ENCODE assay signal across 15 mouse cellular contexts in genomic region chr16:5168829-5169228, GRCm38 (mm10). TPM values are rescaled to one million over a fixed set of nuclear protein-coding genes. Genes with fewer than 3 reads are reported as not detected.
DNase-seq lines count a peak whose midpoint lies in the region; ATAC-seq and TF ChIP-seq lines count a peak whose summit lies in the region.
"Had no signal": no experiment of that assay in that cellular context is flagged by ENCODE, and none has a peak within 500 bp of the region (broad histone marks: within the 10 kb centered on the region; RNA-seq: fewer than 3 reads in every experiment).

No protein-coding gene starts in this region.

- intact Hi-C loops in heart, postnatal 25 days (cut with DNase I), result no loop called here

- H3K9me3 ChIP-seq in heart, postnatal 0 days (replicated peaks; ENCODE audit: control insufficient read depth, low read length), result no peaks in the 10 kb centered on the region
- H3K9me3 ChIP-seq: embryonic facial prominence, embryonic 12.5 days; limb, embryonic 15.5 days had no signal

- peak overlapping the region; percentile 56 for H3K27ac ChIP-seq in heart, postnatal 0 days (ENCODE audit: low read depth)
- H3K27ac ChIP-seq: embryonic facial prominence, embryonic 12.5 days; limb, embryonic 15.5 days had no signal

- H3K36me3 ChIP-seq in heart, postnatal 0 days (replicated peaks; ENCODE audit: control insufficient read depth, insufficient read depth, low read length), result no peaks in the 10 kb centered on the region
- H3K36me3 ChIP-seq: embryonic facial prominence, embryonic 12.5 days; limb, embryonic 15.5 days had no signal

- no peak overlapping the region for H3K9ac ChIP-seq in heart, postnatal 0 days (replicated peaks; ENCODE audit: low read depth, low read length)
- H3K9ac ChIP-seq: embryonic facial prominence, embryonic 12.5 days; limb, embryonic 15.5 days had no signal

- peaks cover 28% of the 10 kb centered on the region for H3K4me1 ChIP-seq in heart, postnatal 0 days (ENCODE audit: control insufficient read depth, insufficient read depth)
- H3K4me1 ChIP-seq: embryonic facial prominence, embryonic 12.5 days; limb, embryonic 15.5 days had no signal

- 36% methylated on average over 5 of the region's 5 CpGs for WGBS in heart, postnatal 0 days

- DNase-seq in cerebellum, adult 9-11 months, result no peak
- DNase-seq in heart, adult 8-10 months (ENCODE audit: low spot score), result peak; percentile 47
- no peak for DNase-seq in heart, postnatal 25 days (ENCODE audit: low spot score)
- peak; percentile 36 to 42 for DNase-seq in adrenal gland, postnatal 36 days
- DNase-seq in heart, postnatal 0 days (ENCODE audit: low spot score), result peak; percentile 64
- no peak for DNase-seq in spleen, postnatal 14 days (ENCODE audit: low spot score in 2 of 2)
- DNase-seq in natural killer cell, adult 2 months (ENCODE audit: low spot score in 2 of 2), result no peak
- DNase-seq: lung, adult 18-20 months had no signal

- H3K4me3 ChIP-seq in heart, postnatal 0 days (ENCODE audit: low read depth, low read length), result no peak overlapping the region
- H3K4me3 ChIP-seq: embryonic facial prominence, embryonic 12.5 days; limb, embryonic 15.5 days had no signal

- H3K4me2 ChIP-seq in heart, postnatal 0 days (ENCODE audit: low read depth, low read length), result 0 out of 2 replicates have a peak overlapping the region, but pooled peaks have one; percentile 14
- H3K4me2 ChIP-seq: embryonic facial prominence, embryonic 12.5 days; limb, embryonic 15.5 days had no signal

- no peak for TF ChIP-seq CTCF in heart, postnatal 0 days (IDR thresholded peaks at IDR 0.05; ENCODE audit: low read depth)

- ATAC-seq in cerebellum, adult (ENCODE audit: insufficient number of reproducible peaks, low FRiP score, low TSS enrichment), result 0 out of 2 replicates have a peak, but pooled peaks have one; percentile 31
- ATAC-seq in heart, postnatal 0 days (ENCODE audit: insufficient read depth, low read depth), result peak; percentile 83
- ATAC-seq: intestine, postnatal 0 days; Patski had no signal

- TF ChIP-seq EP300 in heart, postnatal 0 days (IDR thresholded peaks at IDR 0.05; ENCODE audit: low read depth), result no peak

- no peaks in the 10 kb centered on the region for H3K27me3 ChIP-seq in heart, postnatal 0 days (ENCODE audit: control insufficient read depth, insufficient read depth, low read length)
- H3K27me3 ChIP-seq: embryonic facial prominence, embryonic 12.5 days; limb, embryonic 15.5 days had no signal

RNA-seq across cellular contexts. Expression of gene Sec14l5, which starts 21.9 kb away (rescaled TPM):
- 1 to 10 TPM in 1 of 4 experiments, under 1 TPM in 3; 0.57 to 1.0 (median 0.78) TPM for total RNA-seq in heart, adult 8-10 months (2022)
- total RNA-seq in heart, postnatal 25 days (2021), result under 1 TPM; 0.70 to 0.86 TPM
- under 1 TPM in 1 of 2 experiments, not detected in 1; 0.13 TPM for total RNA-seq in adrenal gland, postnatal 36 days (2021)
- total RNA-seq in heart, postnatal 0 days (2014; rRNA removed; ENCODE audit: low replicate concordance), result not detected in 2 replicates
- polyA plus RNA-seq in heart, postnatal 0 days (2015; fragmentation: Nextera tagmentation; extraction: Ambion mirVana), result not detected in 2 replicates
- total RNA-seq: hematopoietic stem cell, adult 5-6 weeks had no signal
- polyA plus RNA-seq: intestine, postnatal 0 days; Patski had no signal

RNA-seq across cellular contexts. Expression of gene Nagpa, which starts 35.0 kb away (rescaled TPM):
- total RNA-seq in heart, adult 8-10 months (2022), result 10 to 100 TPM; 13.8 to 16.8 (median 14.5) TPM
- 10 to 100 TPM; 11.7 to 15.4 TPM for total RNA-seq in heart, postnatal 25 days (2021)
- total RNA-seq in adrenal gland, postnatal 36 days (2021), result 10 to 100 TPM; 22.4 to 27.2 TPM
- 12.3 and 23.6 TPM in 2 replicates for total RNA-seq in heart, postnatal 0 days (2014; rRNA removed; ENCODE audit: low replicate concordance)
- polyA plus RNA-seq in heart, postnatal 0 days (2015; fragmentation: Nextera tagmentation; extraction: Ambion mirVana), result 9.4 and 10.6 TPM in 2 replicates

RNA-seq across cellular contexts. Expression of gene Ppl, which starts 36.6 kb away (rescaled TPM):
- 10 to 100 TPM in 1 of 4 experiments, 1 to 10 TPM in 3; 6.3 to 10.6 (median 8.1) TPM for total RNA-seq in heart, adult 8-10 months (2022)
- 1 to 10 TPM; 3.8 to 5.0 TPM for total RNA-seq in heart, postnatal 25 days (2021)
- total RNA-seq in adrenal gland, postnatal 36 days (2021), result 1 to 10 TPM; 2.0 to 4.7 TPM
- total RNA-seq in heart, postnatal 0 days (2014; rRNA removed; ENCODE audit: low replicate concordance), result 1.9 and 2.4 TPM in 2 replicates
- polyA plus RNA-seq in heart, postnatal 0 days (2015; fragmentation: Nextera tagmentation; extraction: Ambion mirVana), result 0.85 and 1.00 TPM in 2 replicates
- total RNA-seq: hematopoietic stem cell, adult 5-6 weeks had no signal

RNA-seq across cellular contexts. Expression of gene AU021092, which starts 53.3 kb away (rescaled TPM):
- 10 to 100 TPM; 18.1 to 22.8 (median 20.4) TPM for total RNA-seq in heart, adult 8-10 months (2022)
- 10 to 100 TPM; 19.3 to 22.8 TPM for total RNA-seq in heart, postnatal 25 days (2021)
- total RNA-seq in adrenal gland, postnatal 36 days (2021), result 10 to 100 TPM; 13.0 to 23.0 TPM
- 12.2 and 14.9 TPM in 2 replicates for total RNA-seq in heart, postnatal 0 days (2014; rRNA removed; ENCODE audit: low replicate concordance)
- polyA plus RNA-seq in heart, postnatal 0 days (2015; fragmentation: Nextera tagmentation; extraction: Ambion mirVana), result 6.3 and 8.8 TPM in 2 replicates
- total RNA-seq: hematopoietic stem cell, adult 5-6 weeks; neutrophil, adult 5-6 weeks had no signal

Comparison
In these comparisons a context has a peak if more than half of its experiments do, and no peak if none do; other contexts are left out.
1. DNase-seq: peak in heart, adult 8-10 months (single experiment), adrenal gland, postnatal 36 days (2 of 2) and heart, postnatal 0 days (single experiment); none in cerebellum, adult 9-11 months (single experiment), heart, postnatal 25 days (single experiment), spleen, postnatal 14 days (0 of 2) and natural killer cell, adult 2 months (0 of 2).